ENCODE assay signal across 8 mouse cellular contexts in genomic region chr7:38227900-38228298, GRCm38 (mm10). TPM values are rescaled to one million over a fixed set of nuclear protein-coding genes. Genes with fewer than 3 reads are reported as not detected.
DNase-seq lines count a peak whose midpoint lies in the region; ATAC-seq and TF ChIP-seq lines count a peak whose summit lies in the region.

Gene Plekhf1, minus strand, starts transcription at chr7:38228016.

- no peak for TF ChIP-seq POLR2A in bone marrow macrophage, adult 2 months (IDR thresholded peaks at IDR 0.05; ENCODE audit: borderline replicate concordance, low read depth, low read length)

- peak; percentile 91 for ATAC-seq in embryonic facial prominence, embryonic 15.5 days (ENCODE audit: insufficient number of reproducible peaks, low FRiP score, low TSS enrichment, low read depth)
- peak; percentile 94 for ATAC-seq in limb, embryonic 13.5 days (ENCODE audit: low FRiP score, low read depth)
- ATAC-seq in midbrain, embryonic 15.5 days (replicated peaks), result peak; percentile 93

- H3K27me3 ChIP-seq in embryonic facial prominence, embryonic 15.5 days, result peaks cover 10% of the 10 kb centered on the region; the same call in 1 of the 2 replicates
- H3K27me3 ChIP-seq in limb, embryonic 13.5 days, result peaks cover 23% of the 10 kb centered on the region
- H3K27me3 ChIP-seq in midbrain, embryonic 15.5 days (replicated peaks), result peaks cover 22% of the 10 kb centered on the region; the same call in 1 of the 2 replicates

- no peak for TF ChIP-seq CTCF in bone marrow macrophage, adult 2 months (IDR thresholded peaks at IDR 0.05; ENCODE audit: low read depth, low read length)

- H3K9me3 ChIP-seq in embryonic facial prominence, embryonic 15.5 days (replicated peaks), result no peaks in the 10 kb centered on the region
- H3K9me3 ChIP-seq in limb, embryonic 13.5 days, result no peaks in the 10 kb centered on the region
- no peaks in the 10 kb centered on the region for H3K9me3 ChIP-seq in midbrain, embryonic 15.5 days

- peaks cover 7% of the 10 kb centered on the region for H3K4me1 ChIP-seq in bone marrow macrophage, adult 2 months (ENCODE audit: control insufficient read depth, insufficient read depth, low read length)
- H3K4me1 ChIP-seq in embryonic facial prominence, embryonic 15.5 days, result peaks cover 16% of the 10 kb centered on the region
- peaks cover 20% of the 10 kb centered on the region for H3K4me1 ChIP-seq in limb, embryonic 13.5 days
- peaks cover 9% of the 10 kb centered on the region for H3K4me1 ChIP-seq in midbrain, embryonic 15.5 days

- H3K36me3 ChIP-seq in embryonic facial prominence, embryonic 15.5 days, result no peaks in the 10 kb centered on the region
- H3K36me3 ChIP-seq in limb, embryonic 13.5 days, result no peaks in the 10 kb centered on the region
- H3K36me3 ChIP-seq in midbrain, embryonic 15.5 days (replicated peaks), result no peaks in the 10 kb centered on the region

- H3K27ac ChIP-seq in bone marrow macrophage, adult 2 months (ENCODE audit: insufficient read depth, low read depth, low read length), result no peak within 1 kb of the TSS
- H3K27ac ChIP-seq in embryonic facial prominence, embryonic 15.5 days (replicated peaks), result peak within 1 kb of the TSS; percentile 84
- peak within 1 kb of the TSS; percentile 70 for H3K27ac ChIP-seq in limb, embryonic 13.5 days
- H3K27ac ChIP-seq in midbrain, embryonic 15.5 days, result no peak within 1 kb of the TSS

- peak within 1 kb of the TSS; percentile 79 for H3K4me2 ChIP-seq in embryonic facial prominence, embryonic 15.5 days (replicated peaks)
- peak within 1 kb of the TSS; percentile 80 for H3K4me2 ChIP-seq in limb, embryonic 13.5 days (replicated peaks)
- peak within 1 kb of the TSS; percentile 96 for H3K4me2 ChIP-seq in midbrain, embryonic 15.5 days

- under 1% methylated on average over 36 of the region's 36 CpGs for WGBS in embryonic facial prominence, embryonic 15.5 days
- WGBS in limb, embryonic 13.5 days, result 0% methylated on average over 35 of the region's 36 CpGs
- under 1% methylated on average over 36 of the region's 36 CpGs for WGBS in midbrain, embryonic 15.5 days

- peak; percentile 71 for DNase-seq in B cell, adult 2 months
- peak; percentile 93 to 95 for DNase-seq in heart, adult 9 months (ENCODE audit: low spot score in 2 of 2)
- peak; percentile 98 for DNase-seq in kidney, adult 9 months
- DNase-seq in spleen, adult 18-20 months, result peak; percentile 62 to 75

- peak within 1 kb of the TSS; percentile 39 for H3K9ac ChIP-seq in embryonic facial prominence, embryonic 15.5 days
- peak within 1 kb of the TSS; percentile 67 for H3K9ac ChIP-seq in limb, embryonic 13.5 days
- H3K9ac ChIP-seq in midbrain, embryonic 15.5 days, result peak within 1 kb of the TSS; percentile 40; the same call in 1 of the 2 replicates

- H3K4me3 ChIP-seq in bone marrow macrophage, adult 2 months (ENCODE audit: insufficient read depth, low read length), result peak within 1 kb of the TSS; percentile 63
- peak within 1 kb of the TSS; percentile 67 for H3K4me3 ChIP-seq in embryonic facial prominence, embryonic 15.5 days (replicated peaks)
- H3K4me3 ChIP-seq in limb, embryonic 13.5 days, result peak within 1 kb of the TSS; percentile 63
- H3K4me3 ChIP-seq in midbrain, embryonic 15.5 days, result peak within 1 kb of the TSS; percentile 46

RNA-seq across cellular contexts. Expression of gene Plekhf1, which starts in this region (rescaled TPM):
- 0.91 and 0.99 TPM in 2 replicates for polyA plus RNA-seq in bone marrow macrophage, adult 2 months (2012; ENCODE audit: insufficient read depth, insufficient read length, missing spikeins)
- polyA plus RNA-seq in embryonic facial prominence, embryonic 15.5 days (2015; fragmentation: Nextera tagmentation; extraction: Ambion mirVana), result 4.8 and 5.3 TPM in 2 replicates
- polyA plus RNA-seq in limb, embryonic 13.5 days (2015; fragmentation: Nextera tagmentation; extraction: Ambion mirVana), result 3.6 and 3.7 TPM in 2 replicates
- 0.48 and 0.72 TPM in 2 replicates for polyA plus RNA-seq in midbrain, embryonic 15.5 days (2015; fragmentation: Nextera tagmentation; extraction: Ambion mirVana)

Comparison
In these comparisons a context has a peak if more than half of its experiments do, and no peak if none do; other contexts are left out.
1. Peak in ATAC-seq, H3K4me3 ChIP-seq, H3K9ac ChIP-seq and H3K4me2 ChIP-seq in midbrain, embryonic 15.5 days; RNA of the gene not detected or under 1 TPM.
2. H3K27ac ChIP-seq: peak in embryonic facial prominence, embryonic 15.5 days (single experiment) and limb, embryonic 13.5 days (single experiment); none in bone marrow macrophage, adult 2 months (single experiment) and midbrain, embryonic 15.5 days (single experiment).
3. Peak in every context shown above with its lines, with median percentiles within 50 percentile points of each other: DNase-seq, H3K4me3 ChIP-seq, ATAC-seq, H3K4me2 ChIP-seq and H3K9ac ChIP-seq.